Mouse (Mus musculus): ENCODE measurements around the gene Pigx. TPM values are rescaled to one million over a fixed set of nuclear protein-coding genes. Genes with fewer than 3 reads are reported as not detected.

The Pigx gene
- 74.8 TPM for polyA plus RNA-seq (2014; fragmentation: Illumina TruSeq; extraction: RNeasy Lipid Tissue Mini Kit (QIAGEN cat#74804))

DNA sequence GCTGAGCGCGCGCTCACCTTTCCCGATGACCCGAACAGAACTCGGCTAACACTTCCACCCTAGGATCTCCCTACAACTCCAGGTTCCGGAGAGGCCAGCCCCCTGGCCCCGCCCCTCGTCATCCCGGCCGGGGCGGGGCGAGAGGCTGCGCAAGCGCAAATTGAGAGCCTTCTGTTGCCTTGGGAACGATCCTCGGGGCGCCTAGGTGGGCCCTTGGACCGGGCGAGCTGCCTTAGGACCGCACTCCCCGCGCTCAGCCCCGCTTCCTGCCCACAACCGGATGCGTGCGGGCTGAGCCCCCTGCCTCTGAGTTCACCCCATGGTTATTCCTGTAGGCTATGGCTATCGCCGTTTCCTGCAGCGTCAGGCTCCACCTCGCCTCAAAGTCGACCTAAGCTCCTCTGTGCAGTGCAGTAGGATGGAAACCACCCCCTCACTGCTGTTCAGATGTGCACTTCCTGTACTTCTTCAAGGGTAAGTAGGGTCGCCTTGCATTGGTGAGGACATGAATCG, at the start of gene Pigx, which contains the start of gene Cep19:
Gene Pigx (minus strand): TSS at position 103 of the 513 bp plus-strand sequence.
Gene Cep19 (plus strand): TSS at position 163 of the 513 bp plus-strand sequence.

DNA sequence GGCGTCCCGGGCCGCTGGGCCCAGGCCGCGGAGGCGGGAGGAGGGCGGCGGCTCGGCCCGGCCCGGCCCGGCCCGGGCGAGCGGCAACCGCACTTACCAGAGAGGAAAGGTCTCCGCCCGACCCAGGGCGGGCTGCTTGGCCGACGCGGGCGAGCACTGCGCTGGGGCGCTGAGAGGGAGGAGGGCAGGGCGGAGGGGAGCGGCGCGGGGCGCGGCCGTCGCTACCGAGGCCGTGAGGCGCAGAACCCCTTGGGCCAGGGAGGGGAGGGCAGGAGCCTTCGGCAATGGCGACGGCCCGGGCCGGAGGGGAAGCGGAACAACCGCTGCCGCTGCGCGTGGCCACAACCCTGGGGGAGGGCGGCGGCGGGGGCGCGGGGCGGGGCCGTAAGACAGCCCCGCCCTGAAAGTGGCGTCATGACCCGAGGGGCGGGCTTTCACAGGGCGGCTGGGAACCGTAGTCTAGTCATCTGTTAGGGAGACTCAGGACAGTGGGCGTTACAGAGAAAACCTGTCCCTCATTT, 20.5 kb downstream of the Pigx start, which contains the start of gene Pak2:
Gene Pak2 (minus strand): TSS at position 352 of the 521 bp plus-strand sequence.

Other genes starting within 250 kb of the Pigx start
- not detected for gene Meltf, start 220.9 kb downstream of the Pigx start, polyA plus RNA-seq (2014; fragmentation: Illumina TruSeq; extraction: RNeasy Lipid Tissue Mini Kit (QIAGEN cat#74804))
- not detected for gene Pigz, start 165.9 kb downstream of the Pigx start, polyA plus RNA-seq (2014; fragmentation: Illumina TruSeq; extraction: RNeasy Lipid Tissue Mini Kit (QIAGEN cat#74804))
- 2.7 TPM for gene 0610012G03Rik, start 151.2 kb downstream of the Pigx start, polyA plus RNA-seq (2014; fragmentation: Illumina TruSeq; extraction: RNeasy Lipid Tissue Mini Kit (QIAGEN cat#74804))
- 110 TPM for gene Ncbp2, start 151.2 kb downstream of the Pigx start, polyA plus RNA-seq (2014; fragmentation: Illumina TruSeq; extraction: RNeasy Lipid Tissue Mini Kit (QIAGEN cat#74804))
- gene Senp5, start 96.5 kb downstream of the Pigx start, polyA plus RNA-seq (2014; fragmentation: Illumina TruSeq; extraction: RNeasy Lipid Tissue Mini Kit (QIAGEN cat#74804)): 50.6 TPM
- gene Pak2, start 20.4 kb downstream of the Pigx start, polyA plus RNA-seq (2014; fragmentation: Illumina TruSeq; extraction: RNeasy Lipid Tissue Mini Kit (QIAGEN cat#74804)): 126 TPM
- gene Cep19, start 60 bp upstream of the Pigx start, polyA plus RNA-seq (2014; fragmentation: Illumina TruSeq; extraction: RNeasy Lipid Tissue Mini Kit (QIAGEN cat#74804)): 24.4 TPM
- 0.94 TPM for gene Nrros, start 65.9 kb upstream of the Pigx start, polyA plus RNA-seq (2014; fragmentation: Illumina TruSeq; extraction: RNeasy Lipid Tissue Mini Kit (QIAGEN cat#74804))
- gene Bex6, start 80.1 kb upstream of the Pigx start, polyA plus RNA-seq (2014; fragmentation: Illumina TruSeq; extraction: RNeasy Lipid Tissue Mini Kit (QIAGEN cat#74804)): not detected
- 51.2 TPM for gene Fbxo45, start 147.4 kb upstream of the Pigx start, polyA plus RNA-seq (2014; fragmentation: Illumina TruSeq; extraction: RNeasy Lipid Tissue Mini Kit (QIAGEN cat#74804))
- gene Wdr53, start 147.5 kb upstream of the Pigx start, polyA plus RNA-seq (2014; fragmentation: Illumina TruSeq; extraction: RNeasy Lipid Tissue Mini Kit (QIAGEN cat#74804)): 6.6 TPM
- not detected for gene Smco1, start 171.7 kb upstream of the Pigx start, polyA plus RNA-seq (2014; fragmentation: Illumina TruSeq; extraction: RNeasy Lipid Tissue Mini Kit (QIAGEN cat#74804))
- gene Rnf168, start 177.7 kb upstream of the Pigx start, polyA plus RNA-seq (2014; fragmentation: Illumina TruSeq; extraction: RNeasy Lipid Tissue Mini Kit (QIAGEN cat#74804)): 65.1 TPM
- 97.0 TPM for gene Ubxn7, start 232.5 kb upstream of the Pigx start, polyA plus RNA-seq (2014; fragmentation: Illumina TruSeq; extraction: RNeasy Lipid Tissue Mini Kit (QIAGEN cat#74804))

All from ovary, adult 10 weeks (tissue).